Mouse (Mus musculus): Measurements from ENCODE around the gene Cct6b. TPM values are rescaled to one million over a fixed set of nuclear protein-coding genes. Genes with fewer than 3 reads are reported as not detected.

Gene Cct6b
- 0.19 and 0.21 TPM in 2 replicates for polyA plus RNA-seq (2012; rRNA removed)

- Histone ChIP-seq H3K4me1 (ENCODE audit: control insufficient read depth, insufficient read depth, low read length) (0 out of 2 replicates have a peak, but pooled peaks cover 1% of the 10 kb centered on the region), H3K4me3 (ENCODE audit: insufficient read depth, low read length) (peak within 1 kb of the TSS; percentile 61), H3K27ac (ENCODE audit: insufficient read depth, low read length) (no peak within 1 kb of the TSS)
- TF ChIP-seq CTCF (IDR thresholded peaks at IDR 0.05; ENCODE audit: extremely low read depth, insufficient read depth, low read length) (no peak), POLR2A (IDR thresholded peaks at IDR 0.05; ENCODE audit: extremely low read depth, insufficient read depth, low read length) (peak; percentile 94)
These were observed at the start of gene Cct6b, which contains the start of gene Zfp830 for GRCm38 (mm10) chr11:82763742-82764437. Cct6b (minus strand) TSS chr11:82764321. Zfp830 (plus strand) TSS chr11:82764345.

GRCm38 (mm10) chr11:82808485-82808884 is 44.4 kb upstream of the Cct6b start:
- TF ChIP-seq CTCF (IDR thresholded peaks at IDR 0.05; ENCODE audit: extremely low read depth, insufficient read depth, low read length) (no peak), POLR2A (IDR thresholded peaks at IDR 0.05; ENCODE audit: extremely low read depth, insufficient read depth, low read length) (no peak)
- no peaks in the 10 kb centered on the region; the same call in none of the 2 replicates for H3K4me1 ChIP-seq (ENCODE audit: control insufficient read depth, insufficient read depth, low read length)
- H3K27ac ChIP-seq (ENCODE audit: insufficient read depth, low read length): no peak overlapping the region
- no peak overlapping the region for H3K4me3 ChIP-seq (ENCODE audit: insufficient read depth, low read length)

DNA sequence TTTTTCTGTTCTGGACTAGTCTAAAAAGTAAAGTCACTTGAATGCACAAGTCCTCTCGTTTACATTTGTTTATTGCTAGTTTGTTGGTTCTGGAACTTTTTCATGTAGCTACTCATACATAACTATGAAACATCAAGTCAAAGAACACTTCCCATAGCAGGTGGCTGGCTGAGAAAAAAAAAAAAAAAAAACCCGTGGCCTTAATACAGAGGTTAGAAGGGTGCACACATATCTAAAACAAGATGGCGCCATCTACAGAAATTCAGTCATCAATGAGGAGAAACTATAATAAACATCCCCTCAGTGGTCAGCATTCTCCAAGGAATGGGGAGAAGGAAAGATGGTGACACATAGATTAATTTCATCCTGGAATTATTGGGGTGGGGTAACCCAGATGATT is 43.2 kb upstream of the Cct6b start:
- TF ChIP-seq CTCF (IDR thresholded peaks at IDR 0.05; ENCODE audit: extremely low read depth, insufficient read depth, low read length) (no peak), POLR2A (IDR thresholded peaks at IDR 0.05; ENCODE audit: extremely low read depth, insufficient read depth, low read length) (no peak)
- H3K4me1 ChIP-seq (ENCODE audit: control insufficient read depth, insufficient read depth, low read length): no peaks in the 10 kb centered on the region; the same call in 1 of the 2 replicates
- no peak overlapping the region for H3K4me3 ChIP-seq (ENCODE audit: insufficient read depth, low read length)
- H3K27ac ChIP-seq (ENCODE audit: insufficient read depth, low read length): no peak overlapping the region

DNA sequence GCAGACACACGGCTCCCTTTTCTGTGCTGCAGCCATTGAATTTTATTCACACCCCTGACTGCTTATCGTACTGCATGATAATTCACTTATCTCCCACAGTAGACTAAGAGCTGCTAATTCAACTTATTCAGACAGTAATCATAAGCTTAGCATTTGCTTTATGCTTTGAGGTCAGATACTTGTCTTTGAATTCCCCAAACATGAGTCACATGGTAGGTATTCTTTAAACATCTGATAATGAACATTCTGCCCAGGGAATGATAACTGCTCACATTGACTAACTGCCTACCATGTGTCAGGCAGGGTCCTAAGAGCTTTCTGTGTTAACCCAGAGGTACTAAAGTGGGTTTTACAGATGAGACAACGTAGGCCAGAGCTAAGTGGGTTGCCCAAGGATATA is 42.5 kb upstream of the Cct6b start:
- no peaks in the 10 kb centered on the region; the same call in 1 of the 2 replicates for H3K4me1 ChIP-seq (ENCODE audit: control insufficient read depth, insufficient read depth, low read length)
- H3K4me3 ChIP-seq (ENCODE audit: insufficient read depth, low read length): no peak overlapping the region
- H3K27ac ChIP-seq (ENCODE audit: insufficient read depth, low read length): no peak overlapping the region
- no peak for TF ChIP-seq CTCF (IDR thresholded peaks at IDR 0.05; ENCODE audit: extremely low read depth, insufficient read depth, low read length)
- TF ChIP-seq POLR2A (IDR thresholded peaks at IDR 0.05; ENCODE audit: extremely low read depth, insufficient read depth, low read length): no peak

DNA sequence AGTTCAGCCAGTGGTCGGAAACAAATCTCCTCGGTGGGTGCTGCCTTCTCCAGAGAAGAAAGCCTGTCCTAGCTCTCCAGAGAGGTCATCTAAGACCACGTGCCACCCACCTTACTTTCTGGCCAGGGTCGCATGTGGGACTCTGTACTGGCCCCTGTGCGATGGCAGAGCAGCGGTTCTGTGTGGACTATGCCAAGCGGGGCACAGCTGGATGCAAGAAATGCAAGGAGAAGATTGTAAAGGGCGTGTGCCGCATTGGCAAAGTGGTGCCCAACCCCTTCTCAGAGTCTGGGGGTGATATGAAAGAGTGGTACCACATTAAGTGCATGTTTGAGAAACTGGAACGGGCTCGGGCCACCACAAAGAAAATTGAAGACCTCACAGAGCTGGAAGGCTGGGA is 19.3 kb upstream of the Cct6b start:
- Histone ChIP-seq H3K27ac (ENCODE audit: insufficient read depth, low read length) (no peak overlapping the region), H3K4me3 (ENCODE audit: insufficient read depth, low read length) (no peak overlapping the region), H3K4me1 (ENCODE audit: control insufficient read depth, insufficient read depth, low read length) (peaks cover 2% of the 10 kb centered on the region; the same call in 1 of the 2 replicates)
- no peak for TF ChIP-seq CTCF (IDR thresholded peaks at IDR 0.05; ENCODE audit: extremely low read depth, insufficient read depth, low read length)
- TF ChIP-seq POLR2A (IDR thresholded peaks at IDR 0.05; ENCODE audit: extremely low read depth, insufficient read depth, low read length): no peak

DNA sequence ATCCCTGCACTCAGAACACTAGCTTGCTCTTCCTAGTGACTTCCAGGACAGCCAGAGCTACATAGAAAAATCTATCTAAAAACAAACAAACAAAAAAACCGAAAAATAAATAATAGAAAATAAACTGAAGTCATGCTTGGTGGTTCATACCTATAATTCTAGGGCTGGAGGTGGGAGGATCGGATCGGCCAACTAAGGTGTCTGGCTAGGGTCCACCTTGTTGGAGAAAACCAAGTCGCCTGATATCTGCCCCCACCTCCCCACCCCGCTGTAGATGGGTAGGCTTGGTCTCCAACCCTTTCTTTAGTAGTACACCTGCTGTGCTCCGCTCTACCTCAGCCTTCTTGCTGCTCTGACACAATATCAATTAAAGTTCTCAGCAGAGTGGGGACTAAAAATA is 18.1 kb upstream of the Cct6b start:
- H3K4me1 ChIP-seq (ENCODE audit: control insufficient read depth, insufficient read depth, low read length): peaks cover 2% of the 10 kb centered on the region; the same call in 1 of the 2 replicates
- H3K4me3 ChIP-seq (ENCODE audit: insufficient read depth, low read length): peak overlapping the region; percentile 61
- H3K27ac ChIP-seq (ENCODE audit: insufficient read depth, low read length): no peak overlapping the region
- no peak for TF ChIP-seq CTCF (IDR thresholded peaks at IDR 0.05; ENCODE audit: extremely low read depth, insufficient read depth, low read length)
- no peak for TF ChIP-seq POLR2A (IDR thresholded peaks at IDR 0.05; ENCODE audit: extremely low read depth, insufficient read depth, low read length)

- peak within 1 kb of the TSS; percentile 61 for H3K4me3 ChIP-seq (ENCODE audit: insufficient read depth, low read length)
- peak; percentile 58; the same call in 1 of the 2 replicates for TF ChIP-seq POLR2A (IDR thresholded peaks at IDR 0.05; ENCODE audit: extremely low read depth, insufficient read depth, low read length)
- TF ChIP-seq CTCF (IDR thresholded peaks at IDR 0.05; ENCODE audit: extremely low read depth, insufficient read depth, low read length): no peak
These were observed 17.1 kb upstream of the Cct6b start, which contains the start of gene Lig3 for GRCm38 (mm10) chr11:82780983-82781903. Lig3 (plus strand) TSS chr11:82781108.

DNA sequence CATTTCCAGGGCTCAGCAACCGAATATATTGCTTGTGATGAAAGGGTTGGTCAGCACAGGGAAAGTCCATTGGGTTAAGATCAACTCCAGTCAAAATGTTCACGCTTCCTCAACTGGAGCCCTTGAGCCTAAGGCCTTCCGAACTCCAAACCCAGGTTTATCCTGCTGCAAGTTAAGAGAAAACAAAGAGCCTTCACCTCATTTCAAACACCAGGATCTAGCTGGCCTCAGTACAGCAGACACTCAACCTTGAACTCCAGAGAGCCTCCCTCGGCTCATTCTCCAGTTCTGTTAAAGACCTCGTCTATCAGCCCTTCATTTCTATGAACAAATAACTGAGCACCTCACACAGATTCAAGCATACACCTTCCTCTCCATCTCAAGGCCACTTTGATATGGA is 16.0 kb upstream of the Cct6b start:
- TF ChIP-seq CTCF (IDR thresholded peaks at IDR 0.05; ENCODE audit: extremely low read depth, insufficient read depth, low read length): no peak
- no peak for TF ChIP-seq POLR2A (IDR thresholded peaks at IDR 0.05; ENCODE audit: extremely low read depth, insufficient read depth, low read length)
- no peak overlapping the region for H3K27ac ChIP-seq (ENCODE audit: insufficient read depth, low read length)
- peaks cover 2% of the 10 kb centered on the region; the same call in 1 of the 2 replicates for H3K4me1 ChIP-seq (ENCODE audit: control insufficient read depth, insufficient read depth, low read length)
- peak overlapping the region; percentile 61; the same call in 1 of the 2 replicates for H3K4me3 ChIP-seq (ENCODE audit: insufficient read depth, low read length)

More at GRCm38 (mm10) chr11:82780983-82781903, 17.1 kb upstream of the Cct6b start, which contains the start of gene Lig3:
- Histone ChIP-seq H3K4me1 (ENCODE audit: control insufficient read depth, insufficient read depth, low read length) (peaks cover 2% of the 10 kb centered on the region; the same call in 1 of the 2 replicates), H3K27ac (ENCODE audit: insufficient read depth, low read length) (peak within 1 kb of the TSS; percentile 96)

- Histone ChIP-seq H3K4me3 (ENCODE audit: insufficient read depth, low read length) (peak overlapping the region; percentile 61), H3K4me1 (ENCODE audit: control insufficient read depth, insufficient read depth, low read length) (0 out of 2 replicates have a peak, but pooled peaks cover 1% of the 10 kb centered on the region), H3K27ac (ENCODE audit: insufficient read depth, low read length) (no peak overlapping the region)
- no peak for TF ChIP-seq POLR2A (IDR thresholded peaks at IDR 0.05; ENCODE audit: extremely low read depth, insufficient read depth, low read length)
- TF ChIP-seq CTCF (IDR thresholded peaks at IDR 0.05; ENCODE audit: extremely low read depth, insufficient read depth, low read length): no peak
These were observed 360 bp upstream of the Cct6b start for GRCm38 (mm10) chr11:82764438-82764924.

Measured in cortical plate, adult 2 months (tissue).